ENCODE assay signal across 8 mouse cellular contexts in the genomic region with DNA sequence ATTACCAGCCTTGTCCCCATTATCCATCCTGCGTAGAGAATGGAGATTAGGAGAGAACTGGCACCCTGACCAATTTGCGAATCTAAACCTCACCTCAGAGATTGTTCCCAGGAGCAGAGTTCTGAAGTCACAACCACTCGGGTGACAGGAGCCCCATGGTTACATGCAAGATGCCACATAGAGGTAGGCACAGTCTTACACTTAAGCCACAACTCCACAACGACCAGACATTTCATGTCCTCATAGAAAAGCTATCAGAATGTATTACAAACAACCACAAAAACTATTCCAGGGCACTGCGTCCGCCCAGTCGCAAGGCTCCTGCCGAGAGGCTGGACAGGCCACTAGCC. TPM values are rescaled to one million over a fixed set of nuclear protein-coding genes. Genes with fewer than 3 reads are reported as not detected.
A peak's percentile ranks its signal among the peaks of the same experiment; 100 is the strongest.
DNase-seq lines count a peak whose midpoint lies in the region; ATAC-seq and TF ChIP-seq lines count a peak whose summit lies in the region.

No protein-coding gene starts in this region.

- H3K4me1 ChIP-seq in kidney, embryonic 15.5 days: peaks cover 31% of the 10 kb centered on the region
- H3K4me1 ChIP-seq in embryonic facial prominence, embryonic 10.5 days: peaks cover 27% of the 10 kb centered on the region
- H3K4me1 ChIP-seq in hindbrain, embryonic 16.5 days (ENCODE audit: control insufficient read depth, insufficient read depth, low read depth, low read length): peaks cover 15% of the 10 kb centered on the region
- peaks cover 12% of the 10 kb centered on the region; the same call in 1 of the 2 replicates for H3K4me1 ChIP-seq in midbrain, postnatal 0 days (ENCODE audit: insufficient read depth, low read length)

- H3K4me2 ChIP-seq in kidney, embryonic 15.5 days: peak overlapping the region; percentile 70
- peak overlapping the region; percentile 79 for H3K4me2 ChIP-seq in hindbrain, embryonic 16.5 days (ENCODE audit: low read length)
- peak overlapping the region; percentile 70 for H3K4me2 ChIP-seq in midbrain, postnatal 0 days (ENCODE audit: low read depth, low read length, poor library complexity, severe bottlenecking)

- H3K9me3 ChIP-seq in kidney, embryonic 15.5 days (replicated peaks): no peaks in the 10 kb centered on the region
- 0 out of 2 replicates have a peak, but pooled peaks cover 2% of the 10 kb centered on the region for H3K9me3 ChIP-seq in embryonic facial prominence, embryonic 10.5 days
- no peaks in the 10 kb centered on the region for H3K9me3 ChIP-seq in hindbrain, embryonic 16.5 days (ENCODE audit: control insufficient read depth, low read length)
- no peaks in the 10 kb centered on the region for H3K9me3 ChIP-seq in midbrain, postnatal 0 days (ENCODE audit: low read length)

- peak overlapping the region; percentile 72 for H3K4me3 ChIP-seq in kidney, embryonic 15.5 days (replicated peaks)
- peak overlapping the region; percentile 92 for H3K4me3 ChIP-seq in embryonic facial prominence, embryonic 10.5 days
- H3K4me3 ChIP-seq in hindbrain, embryonic 16.5 days (ENCODE audit: low read length): peak overlapping the region; percentile 81
- H3K4me3 ChIP-seq in midbrain, postnatal 0 days (ENCODE audit: low read depth, low read length): peak overlapping the region; percentile 94

- no peak for TF ChIP-seq CTCF in midbrain, postnatal 0 days (IDR thresholded peaks at IDR 0.05)

- no peak for DNase-seq in kidney, postnatal 10 days
- no peak for DNase-seq in embryonic facial prominence, embryonic 10.5 days (ENCODE audit: low spot score)
- DNase-seq in midbrain, postnatal 0 days (ENCODE audit: low spot score): no peak
- DNase-seq in thymus, postnatal 0 days (ENCODE audit: low spot score): no peak
- no peak for DNase-seq in frontal cortex, postnatal 10 days (ENCODE audit: low spot score in 2 of 2)
- DNase-seq in right cerebral cortex, postnatal 4 days: no peak

- H3K27ac ChIP-seq in kidney, embryonic 15.5 days: peak overlapping the region; percentile 97
- peak overlapping the region; percentile 96 for H3K27ac ChIP-seq in embryonic facial prominence, embryonic 10.5 days (replicated peaks)
- H3K27ac ChIP-seq in hindbrain, embryonic 16.5 days (ENCODE audit: low read depth, low read length): peak overlapping the region; percentile 91
- peak overlapping the region; percentile 82 for H3K27ac ChIP-seq in midbrain, postnatal 0 days (ENCODE audit: low read depth, low read length)

- H3K27me3 ChIP-seq in kidney, embryonic 15.5 days: no peaks in the 10 kb centered on the region
- H3K27me3 ChIP-seq in embryonic facial prominence, embryonic 10.5 days (replicated peaks; ENCODE audit: low read depth, poor library complexity, severe bottlenecking): no peaks in the 10 kb centered on the region
- H3K27me3 ChIP-seq in hindbrain, embryonic 16.5 days (replicated peaks; ENCODE audit: control insufficient read depth, insufficient read depth, low read length): no peaks in the 10 kb centered on the region
- H3K27me3 ChIP-seq in midbrain, postnatal 0 days (ENCODE audit: insufficient read depth, low read length): no peaks in the 10 kb centered on the region

- no peak for ATAC-seq in kidney, embryonic 15.5 days (replicated peaks; ENCODE audit: low FRiP score)
- ATAC-seq in hindbrain, embryonic 16.5 days: no peak
- no peak; the same call in 1 of the 2 replicates for ATAC-seq in midbrain, postnatal 0 days (ENCODE audit: low FRiP score)

- peak overlapping the region; percentile 66 for H3K9ac ChIP-seq in kidney, embryonic 15.5 days
- H3K9ac ChIP-seq in hindbrain, embryonic 16.5 days (ENCODE audit: low read depth, low read length): peak overlapping the region; percentile 92
- peak overlapping the region; percentile 83 for H3K9ac ChIP-seq in midbrain, postnatal 0 days (replicated peaks; ENCODE audit: low read length, poor library complexity, severe bottlenecking)

- peaks cover 27% of the 10 kb centered on the region for H3K36me3 ChIP-seq in kidney, embryonic 15.5 days
- peaks cover 29% of the 10 kb centered on the region for H3K36me3 ChIP-seq in embryonic facial prominence, embryonic 10.5 days (replicated peaks)
- 0 out of 2 replicates have a peak, but pooled peaks cover 4% of the 10 kb centered on the region for H3K36me3 ChIP-seq in hindbrain, embryonic 16.5 days (ENCODE audit: control insufficient read depth, insufficient read depth, low read length)
- 0 out of 2 replicates have a peak, but pooled peaks cover 2% of the 10 kb centered on the region for H3K36me3 ChIP-seq in midbrain, postnatal 0 days (ENCODE audit: insufficient read depth, low read length)

- 0% methylated on average over 8 of the region's 8 CpGs for whole genome bisulfite sequencing in kidney, embryonic 15.5 days
- under 1% methylated on average over 8 of the region's 8 CpGs for WGBS in embryonic facial prominence, embryonic 10.5 days
- WGBS in hindbrain, embryonic 16.5 days: under 1% methylated on average over 8 of the region's 8 CpGs
- WGBS in midbrain, postnatal 0 days: under 1% methylated on average over 8 of the region's 8 CpGs

RNA-seq across cellular contexts. Expression of gene Zfp568, which starts 0.4 kb away (rescaled TPM):
- 17.7 and 19.5 TPM in 2 replicates for polyA plus RNA-seq in kidney, embryonic 15.5 days (2015; fragmentation: Nextera tagmentation; extraction: Ambion mirVana)
- polyA plus RNA-seq in embryonic facial prominence, embryonic 10.5 days (2016; fragmentation: Nextera tagmentation; extraction: Ambion mirVana): 30.4 and 34.3 TPM in 2 replicates
- polyA plus RNA-seq in hindbrain, embryonic 16.5 days (2015; fragmentation: Nextera tagmentation; extraction: Ambion mirVana): 3.5 and 4.0 TPM in 2 replicates
- total RNA-seq in midbrain, postnatal 0 days (2014; rRNA removed): 8.2 and 12.6 TPM in 2 replicates
- 2.0 and 2.5 TPM in 2 replicates for polyA plus RNA-seq in midbrain, postnatal 0 days (2015; fragmentation: Nextera tagmentation; extraction: Ambion mirVana)
- 3.1 and 4.2 TPM in 2 replicates for polyA plus RNA-seq in thymus, postnatal 0 days (2015; fragmentation: Nextera tagmentation; extraction: Ambion mirVana)

RNA-seq across cellular contexts. Expression of gene Zfp74, which starts 29.4 kb away (rescaled TPM):
- polyA plus RNA-seq in kidney, embryonic 15.5 days (2015; fragmentation: Nextera tagmentation; extraction: Ambion mirVana): 12.0 and 12.2 TPM in 2 replicates
- polyA plus RNA-seq in embryonic facial prominence, embryonic 10.5 days (2016; fragmentation: Nextera tagmentation; extraction: Ambion mirVana): 13.9 and 14.7 TPM in 2 replicates
- polyA plus RNA-seq in hindbrain, embryonic 16.5 days (2015; fragmentation: Nextera tagmentation; extraction: Ambion mirVana): 20.7 and 23.3 TPM in 2 replicates
- 12.8 and 13.3 TPM in 2 replicates for total RNA-seq in midbrain, postnatal 0 days (2014; rRNA removed)
- 15.9 and 17.1 TPM in 2 replicates for polyA plus RNA-seq in midbrain, postnatal 0 days (2015; fragmentation: Nextera tagmentation; extraction: Ambion mirVana)
- 6.8 and 9.2 TPM in 2 replicates for polyA plus RNA-seq in thymus, postnatal 0 days (2015; fragmentation: Nextera tagmentation; extraction: Ambion mirVana)
